23 mouse cellular contexts compared by ENCODE assay signal in the genomic region with DNA sequence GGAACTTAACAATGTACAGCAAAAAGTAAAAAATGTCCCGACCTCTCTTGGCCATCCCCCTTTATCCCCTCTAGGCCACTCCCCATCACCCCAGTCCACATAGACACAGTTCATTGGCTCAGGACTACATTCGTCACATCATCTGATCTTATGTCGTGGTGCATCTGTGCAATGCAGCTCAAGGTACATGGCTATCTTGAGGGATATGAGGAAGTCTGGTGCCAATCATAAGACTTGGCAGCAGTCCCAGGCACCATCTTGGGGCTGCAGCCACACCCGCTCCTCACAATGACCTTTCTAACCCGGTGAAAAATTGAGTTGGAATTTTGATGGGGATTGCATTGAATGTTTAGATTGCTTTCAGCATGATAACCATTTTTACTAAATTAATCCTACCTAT.
DNase-seq lines count a peak whose midpoint lies in the region; ATAC-seq and TF ChIP-seq lines count a peak whose summit lies in the region.
"Had no signal": no experiment of that assay in that cellular context is flagged by ENCODE, and none has a peak within 500 bp of the region (broad histone marks: within the 10 kb centered on the region; RNA-seq: fewer than 3 reads in every experiment).

No protein-coding gene starts in this region.

- no peak for ATAC-seq in megakaryocyte progenitor cell, adult 5-6 weeks (replicated peaks; ENCODE audit: poor library complexity)
- ATAC-seq: activated CD4-positive, CD25-positive, alpha-beta regulatory T cell, adult 4 months; CD4-positive, CD25-positive, alpha-beta regulatory T cell, adult 4 months; Patski had no signal

- H3K4me1 ChIP-seq in MEL (ENCODE audit: control insufficient read depth in 1 of 2, insufficient read depth in 2 of 2, low read length in 2 of 2): no peaks in the 10 kb centered on the region

- peak; percentile 61 for DNase-seq in heart, adult 11 months
- no peak for DNase-seq in heart, postnatal 14 days
- DNase-seq in MEL (ENCODE audit: low read depth, low spot score): peak; percentile 55
- DNase-seq in MEL-GATA-1-ER (ENCODE audit: extremely low read depth, low read depth): peak; percentile 0
- no peak for DNase-seq in gastrocnemius, adult 18-20 months (ENCODE audit: low spot score)
- DNase-seq: adrenal gland, adult 2 months; adrenal gland, adult 8-10 months; adrenal gland, postnatal 10 days; adrenal gland, postnatal 14 days; adrenal gland, postnatal 25 days; adrenal gland, postnatal 36 days; B cell, adult 2 months; cerebellum, adult 11 months; cerebellum, adult 11-12 months; cerebellum, adult 18-20 months; cerebellum, adult 2 months; cerebellum, adult 8-10 months had no signal

- H3K36me3 ChIP-seq in MEL (ENCODE audit: control insufficient read depth in 1 of 2, insufficient read depth in 2 of 2, low read length in 2 of 2): no peaks in the 10 kb centered on the region
- H3K36me3 ChIP-seq: G1E had no signal

- no peak for TF ChIP-seq RAD21 in MEL (IDR thresholded peaks at IDR 0.05; ENCODE audit: low read depth, low read length)

- no peak overlapping the region for H3K4me3 ChIP-seq in MEL (ENCODE audit: control insufficient read depth in 1 of 2, insufficient read depth in 1 of 2, low read depth in 2 of 2, low read length in 2 of 2)

- no peak; a peak in 1 of 4 replicates for TF ChIP-seq EP300 in MEL (IDR thresholded peaks at IDR 0.05; ENCODE audit: low read depth in 1 of 2, low read length in 2 of 2)

- no peak overlapping the region for H3K27ac ChIP-seq in MEL (ENCODE audit: control insufficient read depth, low read depth, low read length)

- H3K9me3 ChIP-seq in MEL (replicated peaks; ENCODE audit: insufficient read depth, low read length): no peaks in the 10 kb centered on the region

- intact Hi-C loops in heart, postnatal 14 days (cut with DNase I): no loop called here

- no peak for TF ChIP-seq CTCF in MEL (IDR thresholded peaks at IDR 0.05 in 2 of 3, conservative IDR thresholded peaks at IDR 0.05 in 1 of 3; ENCODE audit: control insufficient read depth in 1 of 3, insufficient read depth in 1 of 3, low read depth in 2 of 3, low read length in 3 of 3, poor library complexity in 1 of 3, severe bottlenecking in 1 of 3)

- TF ChIP-seq POLR2A in MEL (IDR thresholded peaks at IDR 0.05; ENCODE audit: control insufficient read depth in 1 of 2, insufficient read depth in 1 of 2, low read depth in 1 of 2, low read length in 2 of 2, poor library complexity in 1 of 2): no peak

- no peak overlapping the region for H3K9ac ChIP-seq in MEL (ENCODE audit: control insufficient read depth, low read depth, low read length, poor library complexity, severe bottlenecking)

- H3K79me2 ChIP-seq in MEL (ENCODE audit: control insufficient read depth, insufficient read depth, low read length, poor library complexity): no peaks in the 10 kb centered on the region

- no peaks in the 10 kb centered on the region for H3K27me3 ChIP-seq in MEL (ENCODE audit: control insufficient read depth in 1 of 2, insufficient read depth in 2 of 2, low read length in 2 of 2)
- H3K27me3 ChIP-seq: CH12.LX, Patski had no signal

TF ChIP-seq in MEL, 35 proteins besides CTCF, POLR2A, EP300 and RAD21:
- no peak for TF ChIP-seq SMC3 (IDR thresholded peaks at IDR 0.05; ENCODE audit: low read depth, low read length)
- TF ChIP-seq ZNF384 (IDR thresholded peaks at IDR 0.05; ENCODE audit: low read depth, low read length): no peak
- no peak for TF ChIP-seq ZKSCAN1 (IDR thresholded peaks at IDR 0.05; ENCODE audit: low read depth, low read length)
- no peak for TF ChIP-seq TCF12 (IDR thresholded peaks at IDR 0.05; ENCODE audit: low read depth, low read length)
- no peak for TF ChIP-seq CHD2 (IDR thresholded peaks at IDR 0.05; ENCODE audit: low read length)
- no peak for TF ChIP-seq NRF1 (IDR thresholded peaks at IDR 0.05; ENCODE audit: insufficient read depth, low read depth, low read length, poor library complexity, severe bottlenecking)
- TF ChIP-seq ETS1 (IDR thresholded peaks at IDR 0.05; ENCODE audit: low read depth, low read length): no peak
- no peak for TF ChIP-seq SIN3A (IDR thresholded peaks at IDR 0.05; ENCODE audit: low read length)
- TF ChIP-seq UBTF (IDR thresholded peaks at IDR 0.05; ENCODE audit: borderline replicate concordance, insufficient read depth, low read depth, low read length): no peak
- TF ChIP-seq POLR2AphosphoS2 (IDR thresholded peaks at IDR 0.05; ENCODE audit: low read length): no peak
- no peak for TF ChIP-seq GABPA (IDR thresholded peaks at IDR 0.05; ENCODE audit: low read depth, low read length)
- TF ChIP-seq POLR2AphosphoS5 (IDR thresholded peaks at IDR 0.05; ENCODE audit: borderline replicate concordance, low read depth, low read length): no peak
- no peak for TF ChIP-seq USF1 (IDR thresholded peaks at IDR 0.05; ENCODE audit: low read depth, low read length)
- TF ChIP-seq CHD1 (IDR thresholded peaks at IDR 0.05; ENCODE audit: low read depth, low read length): no peak
- no peak for TF ChIP-seq MXI1 (IDR thresholded peaks at IDR 0.05; ENCODE audit: low read depth, low read length)

Comparison
In these comparisons a context has a peak if more than half of its experiments do, and no peak if none do; other contexts are left out.
1. DNase-seq: peak in heart, adult 11 months (single experiment), MEL (single experiment) and MEL-GATA-1-ER (single experiment); none in heart, postnatal 14 days (0 of 2) and gastrocnemius, adult 18-20 months (single experiment).